Mouse (Mus musculus) forebrain, embryonic 16.5 days (tissue): ENCODE data around the gene Dusp22. TPM values are rescaled to one million over a fixed set of nuclear protein-coding genes. Genes with fewer than 3 reads are reported as not detected.

Source experiments
- ATAC-seq: fragments of 200-750 bp; cut with Nextera tagmentation; 2 replicates; pipeline ENCODE4 v1.8.0; 2017; ENCODE audit warnings: mild to moderate bottlenecking, moderate library complexity
- H3K27ac ChIP-seq: fragments of 300-500 bp; sonication (generic); 2 replicates; pipeline ENCODE4 v1.5.1; 2014; ENCODE audit warnings: low read length, control low read depth
- H3K27me3 ChIP-seq: fragments of 300-500 bp; sonication (generic); replicated peaks from 2 replicates; pipeline ENCODE4 v1.6.1; 2014; ENCODE audit warnings: low read length; ENCODE audit not compliant: control insufficient read depth, insufficient read depth
- H3K36me3 ChIP-seq: fragments of 300-500 bp; sonication (generic); 2 replicates; pipeline ENCODE4 v1.6.1; 2014; ENCODE audit not compliant: control insufficient read depth, insufficient read depth
- H3K4me1 ChIP-seq: fragments of 300-500 bp; sonication (generic); replicated peaks from 2 replicates; pipeline ENCODE4 v1.6.1; 2014; ENCODE audit warnings: low read length; ENCODE audit not compliant: control insufficient read depth, insufficient read depth
- H3K4me2 ChIP-seq: fragments of 300-500 bp; sonication (generic); 2 replicates; pipeline ENCODE4 v1.6.1; 2014; ENCODE audit warnings: mild to moderate bottlenecking, low read length, control low read depth
- H3K4me3 ChIP-seq: fragments of 300-500 bp; sonication (generic); replicated peaks from 2 replicates; pipeline ENCODE4 v1.5.1; 2014; ENCODE audit warnings: mild to moderate bottlenecking, low read length, control low read depth
- H3K9ac ChIP-seq: fragments of 300-500 bp; sonication (generic); replicated peaks from 2 replicates; pipeline ENCODE4 v1.6.1; 2014; ENCODE audit warnings: low read depth, low read length, control low read depth
- H3K9me3 ChIP-seq: fragments of 300-500 bp; sonication (generic); 2 replicates; pipeline ENCODE4 v1.6.1; 2016; ENCODE audit warnings: low read length; ENCODE audit not compliant: control insufficient read depth
- WGBS: fragments of 180-500 bp; shearing (Covaris S2); extraction: QIAGEN DNeasy Blood & Tissue Kit; methylation state at CpG from one replicate; pipeline ENCODE4 v1.1.7; 2014; 5-methylcytosine and 5-hydroxymethylcytosine counted together
- polyA plus RNA-seq: library from polyadenylated mRNA; unstranded; fragments of >200 nt; fragmentation: Nextera tagmentation; extraction: Ambion mirVana; gene quantifications from 2 replicates; pipeline ENCODE4 v1.2.1, GENCODE M21; 2015

Dusp22 gene
- polyA plus RNA-seq, 1 experiment from 2014 or later: 15.9 TPM

GRCm38 (mm10) chr13:30723858-30724257 lies 64.1 kb downstream of the Dusp22 start:
- H3K9ac ChIP-seq: no peak overlapping the region
- no peaks in the 10 kb centered on the region for H3K36me3 ChIP-seq
- H3K27ac ChIP-seq: no peak overlapping the region
- no peak overlapping the region for H3K4me3 ChIP-seq
- H3K4me1 ChIP-seq: peaks cover 6% of the 10 kb centered on the region
- no peaks in the 10 kb centered on the region for H3K9me3 ChIP-seq
- H3K4me2 ChIP-seq: no peak overlapping the region
- ATAC-seq: no peak
- H3K27me3 ChIP-seq: no peaks in the 10 kb centered on the region
- 60% methylated on average over 8 of the region's 8 CpGs for WGBS

DNA sequence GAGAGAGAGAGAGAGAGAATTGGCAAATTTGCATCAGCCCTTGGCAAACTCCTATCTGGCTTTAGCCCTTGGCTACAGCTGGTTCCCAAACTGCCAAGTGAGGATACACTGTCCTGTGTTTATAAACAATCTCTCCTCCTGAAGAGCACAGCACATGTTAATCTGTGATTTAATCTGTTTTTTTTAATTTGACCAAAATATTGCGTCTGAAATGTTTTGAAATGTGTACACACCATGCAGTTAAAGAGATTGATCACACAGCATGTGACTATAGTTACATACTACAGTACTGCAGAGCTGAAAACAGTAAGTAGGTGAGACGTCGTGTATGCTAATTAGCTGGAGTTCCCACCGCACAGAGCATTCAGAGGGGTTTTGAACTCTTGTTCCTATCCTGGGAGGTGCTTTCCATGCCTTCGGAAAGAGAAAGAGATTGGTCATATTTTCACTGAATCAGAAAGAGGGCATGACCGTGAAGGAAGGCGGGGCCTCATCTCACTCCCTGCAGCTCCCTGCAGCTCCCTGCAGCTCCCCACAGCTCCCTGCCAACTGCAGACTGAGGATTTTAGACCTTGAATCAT lies 65.0 kb downstream of the Dusp22 start:
- Histone ChIP-seq H3K27ac (no peak overlapping the region), H3K4me3 (no peak overlapping the region), H3K4me1 (peaks cover 6% of the 10 kb centered on the region), H3K9me3 (no peaks in the 10 kb centered on the region), H3K9ac (no peak overlapping the region), H3K4me2 (0 out of 2 replicates have a peak overlapping the region, but pooled peaks have one; percentile 8), H3K36me3 (no peaks in the 10 kb centered on the region), H3K27me3 (no peaks in the 10 kb centered on the region)
- ATAC-seq: peak; percentile 82
- 19% methylated on average over 7 of the region's 7 CpGs for WGBS

GRCm38 (mm10) chr13:30726879-30727278 lies 67.1 kb downstream of the Dusp22 start:
- Histone ChIP-seq H3K27me3 (no peaks in the 10 kb centered on the region), H3K9ac (no peak overlapping the region), H3K27ac (no peak overlapping the region), H3K4me3 (no peak overlapping the region), H3K36me3 (no peaks in the 10 kb centered on the region), H3K4me1 (peaks cover 6% of the 10 kb centered on the region), H3K4me2 (no peak overlapping the region), H3K9me3 (no peaks in the 10 kb centered on the region)
- WGBS: 91% methylated on average over 4 of the region's 4 CpGs
- ATAC-seq: no peak

DNA sequence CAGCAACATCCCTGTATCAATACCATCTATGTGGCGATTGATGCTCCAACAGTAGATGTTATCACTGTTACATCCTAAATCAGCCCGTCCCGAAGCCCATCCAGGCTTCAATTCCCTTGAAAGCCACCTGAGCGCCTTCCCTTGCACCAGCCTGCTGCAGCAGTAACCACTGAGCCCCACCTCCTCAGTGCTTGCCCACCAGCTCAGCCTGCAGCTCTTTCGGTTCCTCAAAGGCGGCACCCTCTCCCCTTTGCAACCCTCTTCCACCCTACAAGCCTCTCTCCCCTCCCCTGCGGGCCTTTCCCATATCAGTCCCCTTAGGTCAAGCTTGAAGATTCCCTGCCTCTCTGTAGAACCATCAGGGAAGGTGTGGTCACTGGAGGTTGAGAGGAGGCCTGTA lies 68.4 kb downstream of the Dusp22 start:
- Histone ChIP-seq H3K9ac (no peak overlapping the region), H3K27ac (no peak overlapping the region), H3K4me1 (peaks cover 6% of the 10 kb centered on the region), H3K9me3 (no peaks in the 10 kb centered on the region), H3K4me2 (no peak overlapping the region), H3K4me3 (no peak overlapping the region), H3K27me3 (no peaks in the 10 kb centered on the region), H3K36me3 (no peaks in the 10 kb centered on the region)
- ATAC-seq: no peak
- WGBS: 90% methylated on average over 7 of the region's 7 CpGs

DNA sequence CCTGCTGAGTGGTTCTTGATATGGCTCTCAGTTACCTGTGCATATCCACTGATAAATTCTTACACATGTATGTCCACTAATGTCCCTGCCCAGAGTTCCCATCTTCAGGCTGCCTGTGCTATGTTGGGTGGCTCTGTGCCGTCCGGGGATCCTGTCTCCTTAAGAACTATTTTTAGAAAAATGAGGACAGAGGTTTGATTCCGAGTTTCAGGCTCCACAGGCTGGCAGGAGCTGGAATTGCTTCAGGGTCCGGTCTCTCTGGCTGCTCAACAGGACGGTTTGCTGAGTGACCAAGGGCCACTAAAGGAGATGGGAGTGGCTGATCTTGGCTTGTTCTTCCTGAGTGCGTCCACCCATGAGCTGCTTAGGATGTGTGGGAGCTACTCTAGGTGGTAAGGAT lies 69.4 kb downstream of the Dusp22 start:
- ATAC-seq: no peak
- WGBS: 61% methylated on average over 6 of the region's 6 CpGs

GRCm38 (mm10) chr13:30730104-30730793 lies 70.5 kb downstream of the Dusp22 start:
- WGBS: 89% methylated on average over 15 of the region's 15 CpGs

More for the DNA sequence above, 69.4 kb downstream of the Dusp22 start:
- Histone ChIP-seq H3K4me2 (no peak overlapping the region), H3K9ac (no peak overlapping the region), H3K36me3 (no peaks in the 10 kb centered on the region), H3K4me3 (no peak overlapping the region), H3K9me3 (no peaks in the 10 kb centered on the region), H3K27me3 (no peaks in the 10 kb centered on the region), H3K27ac (no peak overlapping the region), H3K4me1 (peaks cover 6% of the 10 kb centered on the region)

GRCm38 (mm10) chr13:30732709-30733445 lies 73.1 kb downstream of the Dusp22 start:
- H3K4me3 ChIP-seq: no peak overlapping the region
- ATAC-seq: no peak
- H3K4me1 ChIP-seq: no peaks in the 10 kb centered on the region
- no peaks in the 10 kb centered on the region for H3K27me3 ChIP-seq
- H3K36me3 ChIP-seq: no peaks in the 10 kb centered on the region
- no peak overlapping the region for H3K4me2 ChIP-seq
- H3K9me3 ChIP-seq: no peaks in the 10 kb centered on the region
- H3K27ac ChIP-seq: no peak overlapping the region
- no peak overlapping the region for H3K9ac ChIP-seq
- WGBS: 90% methylated on average over 11 of the region's 11 CpGs

More at GRCm38 (mm10) chr13:30730104-30730793, 70.5 kb downstream of the Dusp22 start:
- Histone ChIP-seq H3K27ac (no peak overlapping the region), H3K27me3 (no peaks in the 10 kb centered on the region), H3K4me2 (no peak overlapping the region), H3K9ac (no peak overlapping the region), H3K4me3 (no peak overlapping the region), H3K4me1 (peaks cover 1% of the 10 kb centered on the region), H3K36me3 (no peaks in the 10 kb centered on the region), H3K9me3 (no peaks in the 10 kb centered on the region)
- ATAC-seq: no peak

- no peak for ATAC-seq
- Histone ChIP-seq H3K27ac (no peak overlapping the region), H3K9ac (no peak overlapping the region), H3K9me3 (no peaks in the 10 kb centered on the region), H3K4me1 (no peaks in the 10 kb centered on the region), H3K36me3 (no peaks in the 10 kb centered on the region), H3K4me3 (no peak overlapping the region), H3K27me3 (no peaks in the 10 kb centered on the region), H3K4me2 (no peak overlapping the region)
- WGBS: 91% methylated on average over 5 of the region's 5 CpGs
These were observed 76.9 kb downstream of the Dusp22 start for GRCm38 (mm10) chr13:30736721-30737120.

DNA sequence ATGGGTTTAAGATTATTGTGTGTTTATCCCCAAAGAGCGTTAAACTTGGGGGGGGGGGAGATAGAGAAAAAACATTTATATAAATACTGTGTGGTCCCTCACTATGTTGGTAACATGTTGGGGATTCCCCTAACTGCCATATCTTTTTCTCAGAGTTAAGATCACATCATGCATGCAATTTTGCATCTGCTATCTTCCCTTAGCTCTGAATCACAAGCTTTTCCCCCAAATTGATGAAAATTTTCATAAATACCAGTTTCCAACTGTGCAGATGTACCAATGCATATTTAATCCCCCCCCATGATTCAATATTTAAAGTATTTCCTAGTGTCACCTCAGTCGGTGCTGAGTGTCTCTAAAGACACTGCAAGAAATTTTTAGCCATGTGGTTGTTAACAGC lies 77.5 kb downstream of the Dusp22 start:
- H3K4me2 ChIP-seq: no peak overlapping the region
- H3K9me3 ChIP-seq: no peaks in the 10 kb centered on the region
- no peak overlapping the region for H3K4me3 ChIP-seq
- H3K9ac ChIP-seq: no peak overlapping the region
- WGBS: 86% methylated on average over 2 of the region's 2 CpGs
- H3K4me1 ChIP-seq: no peaks in the 10 kb centered on the region
- no peaks in the 10 kb centered on the region for H3K36me3 ChIP-seq
- H3K27ac ChIP-seq: no peak overlapping the region
- H3K27me3 ChIP-seq: no peaks in the 10 kb centered on the region
- ATAC-seq: no peak
